11 mouse cellular contexts compared by ENCODE assay signal in the genomic region with DNA sequence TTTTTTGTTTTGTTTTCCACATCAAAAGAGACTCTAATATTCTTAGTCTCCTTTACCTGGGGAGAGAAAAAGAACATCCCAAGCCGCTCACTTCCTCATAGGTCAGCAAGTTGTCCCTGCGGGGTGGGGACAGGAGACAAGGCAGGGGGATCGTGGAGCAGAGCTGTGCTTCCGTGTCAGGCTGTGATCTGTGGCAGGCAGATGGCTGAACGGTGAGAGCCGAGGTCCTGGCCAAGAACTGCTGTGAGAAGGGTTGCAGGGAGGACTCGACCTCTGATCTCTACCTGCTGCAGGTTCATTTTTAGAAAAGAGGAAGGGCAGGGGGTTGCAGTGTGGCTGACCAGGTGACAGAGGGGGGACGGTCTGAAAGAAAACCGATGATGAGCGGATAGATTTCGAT.
"Had no signal": no experiment of that assay in that cellular context is flagged by ENCODE, and none has a peak within 500 bp of the region (broad histone marks: within the 10 kb centered on the region; RNA-seq: fewer than 3 reads in every experiment).

No protein-coding gene starts in this region.

- ATAC-seq: liver, embryonic 12.5 days; midbrain, embryonic 13.5 days had no signal

- DNase-seq: kidney, postnatal 10 days; kidney, postnatal 4 days; lung, embryonic 14.5 days; lung, postnatal 10 days; lung, postnatal 4 days; right cerebral cortex, postnatal 4 days; spleen, adult 18-20 months; thymus, adult 2 months; thymus, postnatal 25 days had no signal
